ENCODE assay signal across 22 mouse cellular contexts in genomic region chr6:22674586-22674929, GRCm38 (mm10).
"Had no signal": no experiment of that assay in that cellular context is flagged by ENCODE, and none has a peak within 500 bp of the region (broad histone marks: within the 10 kb centered on the region; RNA-seq: fewer than 3 reads in every experiment).

No protein-coding gene starts in this region.

- H3K9me3 ChIP-seq: kidney, embryonic 15.5 days; limb, embryonic 12.5 days; limb, embryonic 15.5 days; megakaryocyte, embryonic 14.5 days; midbrain, embryonic 10.5 days; midbrain, embryonic 15.5 days; neural tube, embryonic 13.5 days had no signal

- ATAC-seq: liver, postnatal 0 days; lung, postnatal 0 days; midbrain, embryonic 15.5 days had no signal

- H3K9ac ChIP-seq: kidney, embryonic 15.5 days; limb, embryonic 12.5 days; limb, embryonic 15.5 days; liver, embryonic 14.5 days; liver, postnatal 0 days; lung, embryonic 14.5 days; midbrain, embryonic 15.5 days; neural tube, embryonic 13.5 days had no signal

- H3K4me2 ChIP-seq: kidney, embryonic 15.5 days; limb, embryonic 12.5 days; limb, embryonic 15.5 days; liver, embryonic 11.5 days; lung, embryonic 14.5 days; midbrain, embryonic 15.5 days; neural tube, embryonic 13.5 days had no signal

- DNase-seq: kidney, adult 11 months; kidney, adult 8-10 months; kidney, postnatal 10 days; kidney, postnatal 4 days; left cerebral cortex, postnatal 4 days; liver, postnatal 0 days; lung, embryonic 14.5 days; lung, postnatal 36 days; right cerebral cortex, postnatal 25 days; thymus, adult 18-20 months; thymus, postnatal 14 days; thymus, postnatal 4 days had no signal

- H3K27ac ChIP-seq: kidney, embryonic 15.5 days; limb, embryonic 12.5 days; limb, embryonic 15.5 days; liver, embryonic 14.5 days; midbrain, embryonic 10.5 days; midbrain, embryonic 15.5 days; neural tube, embryonic 13.5 days had no signal

- H3K27me3 ChIP-seq: kidney, embryonic 15.5 days; limb, embryonic 12.5 days; limb, embryonic 15.5 days; megakaryocyte, embryonic 14.5 days; midbrain, embryonic 15.5 days; neural tube, embryonic 13.5 days had no signal

- H3K36me3 ChIP-seq: kidney, embryonic 15.5 days; limb, embryonic 12.5 days; limb, embryonic 15.5 days; midbrain, embryonic 10.5 days; midbrain, embryonic 15.5 days; neural tube, embryonic 13.5 days had no signal

- H3K4me3 ChIP-seq: kidney, embryonic 15.5 days; limb, embryonic 12.5 days; limb, embryonic 15.5 days; megakaryocyte, embryonic 14.5 days; midbrain, embryonic 10.5 days; midbrain, embryonic 15.5 days; neural tube, embryonic 13.5 days had no signal

- H3K4me1 ChIP-seq: kidney, embryonic 15.5 days; limb, embryonic 12.5 days; limb, embryonic 15.5 days; megakaryocyte, embryonic 14.5 days; midbrain, embryonic 10.5 days; midbrain, embryonic 15.5 days; neural tube, embryonic 13.5 days had no signal
